Mouse (Mus musculus): Measurements from ENCODE around the gene Dpp6.

DNA sequence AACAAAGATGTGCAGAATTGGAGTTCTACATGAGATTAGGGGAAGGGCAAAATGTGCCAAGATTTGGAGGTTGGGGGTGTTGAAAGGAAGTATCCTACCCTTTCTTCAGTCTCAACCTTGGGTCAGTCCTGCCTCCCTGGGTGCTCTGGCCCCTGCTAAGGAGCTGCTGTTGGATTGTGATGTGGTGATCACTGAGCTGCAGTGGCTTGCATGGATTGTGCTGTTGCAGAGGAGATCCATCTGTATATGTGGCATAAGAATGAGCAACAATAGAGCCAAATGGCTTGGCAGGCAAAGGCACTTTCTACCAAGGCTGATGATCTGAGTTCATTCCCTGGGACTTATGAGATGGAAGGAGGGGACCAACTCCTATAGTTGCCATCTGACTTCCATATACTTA lies 804.8 kb downstream of the Dpp6 start:
- TF ChIP-seq CTCF (IDR thresholded peaks at IDR 0.05; ENCODE audit: low read depth, low read length), result no peak
- no peak for TF ChIP-seq POLR2AphosphoS5 (IDR thresholded peaks at IDR 0.05; ENCODE audit: insufficient replicate concordance, low read depth, low read length)
- TF ChIP-seq GATA1 (IDR thresholded peaks at IDR 0.05; ENCODE audit: borderline replicate concordance, low read length), result no peak
- TF ChIP-seq GATA2 (IDR thresholded peaks at IDR 0.05; ENCODE audit: borderline replicate concordance, low read depth, low read length), result no peak

Measured in G1E (cell line).